Mouse (Mus musculus): ENCODE measurements around the gene Actr1b.

DNA sequence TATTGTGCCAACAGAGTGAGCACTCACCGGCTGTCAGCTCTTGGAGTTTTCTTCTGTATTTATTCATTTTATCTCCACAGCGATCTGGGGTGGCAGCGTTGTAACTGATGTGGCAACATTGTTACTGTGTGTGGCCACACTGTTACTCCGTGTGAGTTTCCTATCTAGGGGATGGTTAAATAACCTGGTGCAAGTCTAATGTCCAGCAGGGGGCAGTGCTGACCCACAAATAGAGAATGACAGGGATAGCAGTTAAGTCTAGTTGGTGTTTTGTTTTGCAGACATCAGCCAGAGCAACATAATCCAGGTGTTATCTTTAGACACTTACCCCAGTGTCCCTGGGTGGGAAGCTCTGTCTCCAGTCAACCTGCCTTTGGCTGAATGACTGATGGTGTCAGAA lies 23.1 kb upstream of the Actr1b start:
- TF ChIP-seq POLR2A (IDR thresholded peaks at IDR 0.05; ENCODE audit: borderline replicate concordance, extremely low read depth, low read depth, low read length) (no peak), CTCF (IDR thresholded peaks at IDR 0.05; ENCODE audit: insufficient read depth, low read length) (peak; percentile 54)
